Mouse (Mus musculus): ENCODE measurements at regions not wholly inside any gene's neighbourhood (a gene's known extent, or its start where the extent isn't known, plus 50 kb on each side); places are given as distances from the start of the nearest gene placed in this dataset.

DNA sequence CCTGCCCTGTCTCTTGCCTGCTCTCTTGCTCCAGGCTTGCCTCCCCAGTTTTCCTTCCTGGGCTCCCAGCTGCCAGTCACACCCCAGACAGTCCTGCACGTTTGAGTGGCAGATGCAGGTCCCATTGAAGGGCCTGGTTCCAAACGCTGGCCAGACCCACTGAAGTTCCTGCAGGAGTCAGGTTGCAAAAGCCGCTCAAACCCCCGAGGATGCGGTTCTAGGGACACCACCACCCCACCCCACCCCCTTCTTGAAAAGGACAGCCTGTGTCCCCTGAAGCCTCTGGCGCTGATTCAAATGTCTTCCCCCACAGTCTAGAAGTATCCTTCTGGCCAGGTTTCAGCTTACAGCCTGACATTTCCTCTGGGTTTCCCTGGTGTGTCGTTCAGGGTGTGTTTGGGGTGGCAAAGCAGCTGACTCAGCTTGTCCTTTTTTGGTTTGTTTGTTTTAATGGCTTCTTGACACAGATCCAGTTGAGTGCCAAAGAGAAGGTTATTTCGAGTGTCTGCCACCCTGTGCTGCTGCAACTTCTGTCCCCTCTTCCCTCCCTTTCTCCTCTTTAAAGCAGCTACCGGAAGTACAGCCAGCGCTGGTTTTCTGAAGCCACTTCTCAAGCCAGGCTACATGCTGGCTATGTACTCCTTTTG is 187.9 kb upstream of the Cxcl12 start:
- no peak for TF ChIP-seq CTCF (IDR thresholded peaks at IDR 0.05; ENCODE audit: extremely low read depth, insufficient read length, insufficient replicate concordance, low read depth, low read length)
- TF ChIP-seq POLR2A (IDR thresholded peaks at IDR 0.05; ENCODE audit: low read depth, low read length): no peak

Data from small intestine, adult 2 months (tissue).